Comparison of ENCODE assay signal across 8 mouse cellular contexts in genomic region chr2:33734781-33735485, GRCm38 (mm10).
A peak's percentile ranks its signal among the peaks of the same experiment; 100 is the strongest.
DNase-seq lines count a peak whose midpoint lies in the region; ATAC-seq lines count a peak whose summit lies in the region.

No protein-coding gene starts in this region.

- H3K36me3 ChIP-seq in embryonic facial prominence, embryonic 11.5 days (replicated peaks; ENCODE audit: control insufficient read depth, insufficient read depth, low read depth, low read length) = no peaks in the 10 kb centered on the region; the same call in none of the 2 replicates

- no peak overlapping the region for H3K4me2 ChIP-seq in embryonic facial prominence, embryonic 11.5 days (ENCODE audit: low read depth, low read length)

- DNase-seq in ES-CJ7 (ENCODE audit: low read depth, low spot score) = peak; percentile 77
- DNase-seq in adrenal gland, postnatal 36 days = peak; percentile 84 to 89
- DNase-seq in embryonic facial prominence, embryonic 11.5 days (ENCODE audit: low spot score) = peak; percentile 88
- peak; percentile 76 to 90 for DNase-seq in heart, postnatal 10 days
- peak; percentile 58 for DNase-seq in layer of hippocampus, adult 9-10 months (ENCODE audit: low spot score)
- DNase-seq in lung, postnatal 4 days = peak; percentile 68 to 83
- DNase-seq in right cerebral cortex, postnatal 10 days (ENCODE audit: low spot score in 2 of 2) = peak; percentile 80 to 90
- peak; percentile 80 for DNase-seq in urinary bladder, postnatal 14 days (ENCODE audit: low spot score)

- H3K27me3 ChIP-seq in embryonic facial prominence, embryonic 11.5 days (ENCODE audit: control insufficient read depth, insufficient read depth, low read length) = no peaks in the 10 kb centered on the region

- WGBS in embryonic facial prominence, embryonic 11.5 days = 40% methylated on average over 10 of the region's 10 CpGs

- H3K4me1 ChIP-seq in embryonic facial prominence, embryonic 11.5 days (ENCODE audit: control insufficient read depth, insufficient read depth, low read length) = no peaks in the 10 kb centered on the region

- no peak for ATAC-seq in embryonic facial prominence, embryonic 11.5 days (replicated peaks; ENCODE audit: insufficient number of reproducible peaks, low FRiP score, low TSS enrichment, low read depth)

- no peak overlapping the region for H3K4me3 ChIP-seq in embryonic facial prominence, embryonic 11.5 days (ENCODE audit: low read depth, low read length)

- no peak overlapping the region for H3K9ac ChIP-seq in embryonic facial prominence, embryonic 11.5 days (replicated peaks; ENCODE audit: low read length)

- H3K27ac ChIP-seq in embryonic facial prominence, embryonic 11.5 days (replicated peaks; ENCODE audit: low read depth, low read length) = no peak overlapping the region

- no peaks in the 10 kb centered on the region for H3K9me3 ChIP-seq in embryonic facial prominence, embryonic 11.5 days (replicated peaks; ENCODE audit: control insufficient read depth, low read length)

- intact Hi-C loops in heart, postnatal 10 days (cut with DNase I) = loop anchor here (1.0 kb wide), 1 partner anchor 53 kb away; no protein-coding TSS in a partner anchor
